Mouse (Mus musculus): ENCODE results near the gene Hnrnpab. TPM values are rescaled to one million over a fixed set of nuclear protein-coding genes. Genes with fewer than 3 reads are reported as not detected.

Hnrnpab gene
- total RNA-seq, 2 experiments from 2014 or later = 539 to 838 TPM

DNA sequence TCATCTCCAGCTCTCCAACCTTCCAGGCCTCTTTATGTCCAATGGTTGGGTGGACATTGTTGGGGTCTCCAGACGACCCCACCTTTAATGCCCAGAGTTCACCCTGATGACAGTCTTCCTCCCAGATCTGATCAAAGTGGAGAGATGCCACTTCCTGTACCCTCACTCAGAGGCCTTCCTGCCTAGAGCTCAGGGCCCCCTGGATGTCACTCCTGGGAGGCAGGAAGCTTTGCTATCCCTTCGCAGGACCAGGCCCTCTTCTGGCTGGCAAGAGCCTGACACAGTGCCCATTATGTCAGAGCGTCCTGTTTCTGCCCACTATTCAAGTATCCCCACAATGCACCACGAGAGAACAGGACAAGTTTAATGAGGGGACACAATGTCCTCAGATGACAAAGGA lies 27.6 kb downstream of the Hnrnpab start:
- ATAC-seq (replicated peaks; ENCODE audit: poor library complexity, severe bottlenecking) = no peak

DNA sequence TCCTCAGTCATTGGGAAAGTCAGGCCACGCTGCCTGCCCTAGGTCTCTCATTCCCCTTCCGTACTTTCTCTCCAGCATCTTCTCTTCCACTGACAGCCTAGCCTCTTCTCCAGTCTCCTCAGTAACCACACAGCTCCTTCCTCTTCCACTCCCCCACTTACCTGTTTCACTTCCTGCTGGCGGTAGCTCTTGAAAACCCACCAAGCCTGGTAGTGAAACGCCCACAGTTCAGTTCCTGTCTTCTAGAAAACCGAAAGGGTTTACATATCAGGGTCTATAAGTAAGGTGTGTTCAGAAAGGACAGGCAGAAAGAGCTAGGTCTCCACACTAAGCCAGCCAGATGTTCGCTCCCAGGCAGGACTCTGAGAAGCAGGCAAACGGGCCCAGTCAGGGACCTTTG lies 29.1 kb downstream of the Hnrnpab start:
- ATAC-seq (replicated peaks; ENCODE audit: poor library complexity, severe bottlenecking) = peak; percentile 83

- no peak for ATAC-seq (replicated peaks; ENCODE audit: poor library complexity, severe bottlenecking)
These were observed 30.2 kb downstream of the Hnrnpab start for GRCm38 (mm10) chr11:51576454-51576853.

DNA sequence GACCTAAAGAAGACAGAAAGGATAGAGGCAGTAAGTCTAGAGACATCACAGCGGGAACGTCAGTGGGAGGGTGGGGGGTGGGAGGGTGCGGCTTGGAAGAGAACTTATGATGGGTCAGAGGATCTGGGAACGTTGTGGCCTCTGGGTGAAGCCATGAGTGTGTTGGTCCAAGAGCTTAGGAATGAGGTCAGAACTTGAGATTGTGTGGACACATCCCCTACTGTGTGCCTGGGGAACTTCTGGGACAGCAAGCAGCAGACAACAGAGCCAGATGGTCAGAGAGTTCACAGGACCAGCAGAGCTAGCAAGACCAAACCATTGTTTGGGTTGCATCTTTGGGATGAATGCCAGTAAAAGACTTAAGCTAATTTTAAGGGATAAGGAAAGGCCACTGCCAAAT lies 37.8 kb downstream of the Hnrnpab start:
- no peak for ATAC-seq (replicated peaks; ENCODE audit: poor library complexity, severe bottlenecking)

DNA sequence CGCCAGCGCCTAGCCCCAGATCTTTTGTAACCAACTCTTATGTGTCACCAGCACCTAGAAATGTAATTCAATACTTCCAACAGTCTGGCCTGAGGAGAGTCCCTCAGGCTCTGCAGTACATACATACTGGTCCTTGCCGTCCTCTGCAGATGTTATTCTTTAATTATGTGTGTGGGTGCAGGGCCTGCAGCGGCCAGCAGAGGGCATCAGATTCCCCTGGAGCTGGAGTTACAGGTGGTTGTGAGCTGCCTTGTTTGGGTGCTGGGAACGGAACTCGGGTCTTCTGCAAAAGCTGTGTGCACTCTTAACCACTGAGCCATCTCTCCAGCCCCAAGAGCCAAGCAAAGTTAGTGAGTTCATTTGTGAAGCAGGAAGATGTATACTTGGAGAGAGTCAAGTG lies 40.7 kb downstream of the Hnrnpab start:
- ATAC-seq (replicated peaks; ENCODE audit: poor library complexity, severe bottlenecking) = no peak

DNA sequence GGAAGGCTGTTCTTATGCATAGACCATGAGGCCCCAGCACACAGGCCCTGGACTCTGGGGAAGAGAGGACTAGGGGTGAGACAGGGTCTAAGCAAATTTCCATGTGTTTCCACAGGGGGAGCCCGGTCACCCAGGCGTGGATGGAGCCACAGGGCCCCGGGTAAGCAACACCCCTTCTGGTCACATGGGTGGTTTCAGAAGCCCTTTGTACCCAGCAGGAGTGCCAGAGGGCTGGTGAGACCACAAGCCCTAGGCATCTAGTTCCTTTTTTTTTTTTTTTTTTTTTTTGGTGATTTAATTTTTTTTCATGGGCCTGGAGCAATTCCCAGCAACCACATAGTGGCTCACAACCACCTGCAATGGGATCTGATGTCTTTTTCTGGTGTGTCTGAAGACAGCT lies 41.6 kb downstream of the Hnrnpab start:
- peak; percentile 100 for ATAC-seq (replicated peaks; ENCODE audit: poor library complexity, severe bottlenecking)

DNA sequence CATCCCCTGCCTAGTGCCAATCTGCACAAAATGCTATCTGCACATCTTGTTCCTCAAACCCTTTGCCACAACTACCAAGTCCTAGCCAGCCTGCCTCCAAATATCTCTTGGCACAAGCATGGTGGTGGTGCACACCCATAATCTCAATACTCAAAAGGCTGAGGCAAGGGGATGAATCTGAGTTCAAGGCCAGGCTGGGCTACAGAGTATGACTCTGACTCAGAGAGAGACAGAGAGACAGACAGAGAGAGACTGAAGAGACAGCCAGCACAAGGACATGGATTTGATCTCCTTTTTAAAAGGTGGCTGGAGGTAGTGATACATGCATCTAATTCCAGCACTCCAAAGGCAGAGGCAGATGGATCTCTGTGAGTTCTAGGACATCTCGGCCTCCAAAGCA lies 43.4 kb downstream of the Hnrnpab start:
- ATAC-seq (replicated peaks; ENCODE audit: poor library complexity, severe bottlenecking) = no peak

DNA sequence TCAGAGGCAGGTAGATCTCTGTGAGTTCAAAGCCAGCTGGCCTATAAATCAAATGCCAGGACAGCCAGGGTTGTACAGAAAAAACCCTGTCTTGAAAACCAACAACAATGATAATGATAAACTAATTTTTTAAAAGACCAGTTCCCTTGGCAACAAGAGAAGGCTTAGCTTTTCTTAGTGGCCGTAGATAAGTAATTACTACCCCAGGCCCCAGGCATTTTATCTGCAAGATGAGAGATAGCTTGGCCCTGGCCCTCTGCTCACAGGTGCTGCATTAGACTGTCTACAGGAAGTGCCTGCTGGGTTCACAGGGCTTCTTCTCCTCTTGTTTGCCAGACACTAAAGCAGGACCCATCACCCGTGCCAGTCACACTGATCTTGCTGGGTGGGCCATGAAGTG lies 51.6 kb downstream of the Hnrnpab start:
- no peak for ATAC-seq (replicated peaks; ENCODE audit: poor library complexity, severe bottlenecking)

DNA sequence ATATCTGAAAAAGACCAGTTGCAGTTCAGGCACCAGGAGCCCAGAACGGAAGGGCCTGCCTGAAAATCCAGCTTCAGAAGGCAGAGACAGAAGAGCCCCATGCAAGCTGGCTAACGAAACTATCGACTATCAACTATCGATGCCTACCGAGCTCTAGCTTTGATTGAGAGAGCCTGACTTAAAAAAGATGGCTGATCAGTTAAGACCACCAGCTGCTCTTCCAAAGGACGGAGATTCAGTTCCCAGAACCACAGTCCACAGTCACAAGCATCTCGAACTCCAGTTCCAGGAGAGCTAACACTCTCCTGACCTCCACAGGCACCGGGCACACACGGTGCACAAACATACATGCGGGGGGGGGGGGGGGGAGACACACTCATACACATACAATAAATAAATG lies 52.1 kb downstream of the Hnrnpab start:
- no peak for ATAC-seq (replicated peaks; ENCODE audit: poor library complexity, severe bottlenecking)

GRCm38 (mm10) chr11:51552091-51552490 lies 54.6 kb downstream of the Hnrnpab start:
- no peak for ATAC-seq (replicated peaks; ENCODE audit: poor library complexity, severe bottlenecking)

DNA sequence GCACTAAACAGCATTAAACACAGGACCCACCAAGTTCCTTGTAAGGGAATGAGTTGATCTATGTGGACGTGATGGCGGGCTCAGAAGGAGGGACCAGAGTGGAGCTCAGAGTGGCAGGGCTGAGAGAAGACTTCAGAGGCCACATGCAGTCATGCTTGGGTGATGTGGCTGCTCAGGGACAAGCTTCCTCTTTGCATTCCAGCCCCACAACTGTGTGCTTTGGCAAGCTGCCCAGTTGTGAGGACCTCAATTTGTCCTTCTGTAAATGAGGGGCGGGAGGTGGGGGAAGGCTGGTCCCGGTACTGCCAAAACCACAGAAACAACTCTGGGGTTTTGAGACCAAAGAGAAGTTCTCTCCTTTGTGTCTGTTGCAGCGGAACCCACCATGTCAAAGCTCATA lies 55.4 kb downstream of the Hnrnpab start:
- peak; percentile 75 for ATAC-seq (replicated peaks; ENCODE audit: poor library complexity, severe bottlenecking)

Other genes with a start within 250 kb of the Hnrnpab start
- gene Phykpl, start 22.1 kb downstream of the Hnrnpab start, total RNA-seq (2014; fragmentation: Nextera tagmentation) = 25.1 and 25.2 TPM in 2 replicates
- 11.0 and 13.4 TPM in 2 replicates for gene Phykpl, start 22.1 kb downstream of the Hnrnpab start, total RNA-seq (2017)
- gene Nhp2, start 12.9 kb upstream of the Hnrnpab start, total RNA-seq (2014; fragmentation: Nextera tagmentation) = 194 and 203 TPM in 2 replicates
- 141 and 169 TPM in 2 replicates for gene Nhp2, start 12.9 kb upstream of the Hnrnpab start, total RNA-seq (2017)
- gene Rmnd5b, start 29.0 kb upstream of the Hnrnpab start, total RNA-seq (2014; fragmentation: Nextera tagmentation) = 17.9 and 19.2 TPM in 2 replicates
- gene Rmnd5b, start 29.0 kb upstream of the Hnrnpab start, total RNA-seq (2017) = 12.8 and 14.1 TPM in 2 replicates
- 1.4 TPM in 1 of 2 replicates, not detected in the other for gene N4bp3, start 44.0 kb upstream of the Hnrnpab start, total RNA-seq (2014; fragmentation: Nextera tagmentation)
- 1.5 and 2.6 TPM in 2 replicates for gene N4bp3, start 44.0 kb upstream of the Hnrnpab start, total RNA-seq (2017)
- 0.81 TPM in 1 of 2 replicates, not detected in the other for gene D930048N14Rik, start 44.1 kb upstream of the Hnrnpab start, total RNA-seq (2014; fragmentation: Nextera tagmentation)
- 0.15 TPM in 1 of 2 replicates, not detected in the other for gene D930048N14Rik, start 44.1 kb upstream of the Hnrnpab start, total RNA-seq (2017)
- gene 0610009B22Rik, start 82.0 kb upstream of the Hnrnpab start, total RNA-seq (2014; fragmentation: Nextera tagmentation) = 22.4 and 33.5 TPM in 2 replicates
- gene 0610009B22Rik, start 82.0 kb upstream of the Hnrnpab start, total RNA-seq (2017) = 14.7 and 17.5 TPM in 2 replicates
- gene Sec24a, start 156.8 kb upstream of the Hnrnpab start, total RNA-seq (2014; fragmentation: Nextera tagmentation) = 19.9 and 25.1 TPM in 2 replicates
- 7.0 and 7.7 TPM in 2 replicates for gene Sec24a, start 156.8 kb upstream of the Hnrnpab start, total RNA-seq (2017)
- 61.3 and 80.3 TPM in 2 replicates for gene Sar1b, start 156.8 kb upstream of the Hnrnpab start, total RNA-seq (2014; fragmentation: Nextera tagmentation)
- gene Sar1b, start 156.8 kb upstream of the Hnrnpab start, total RNA-seq (2017) = 73.4 and 74.5 TPM in 2 replicates

All from granulocyte monocyte progenitor cell, adult 5-6 weeks (primary cell).